Mouse (Mus musculus) urinary bladder, postnatal 36 days (tissue): ENCODE measurements around the gene Snx21.

Experiments used
- DNase-seq, 2 experiments: peaks; one replicate each; pipeline ENCODE4 v3.0.0; 2022; ENCODE audit warnings: low spot score in 2 of 2, mixed read lengths in 1 of 2

The Snx21 gene

GRCm38 (mm10) chr2:164770279-164770678, 15.3 kb upstream of the Snx21 start:
- no peak for DNase-seq

GRCm38 (mm10) chr2:164771123-164771522, 14.5 kb upstream of the Snx21 start:
- DNase-seq: no peak

DNA sequence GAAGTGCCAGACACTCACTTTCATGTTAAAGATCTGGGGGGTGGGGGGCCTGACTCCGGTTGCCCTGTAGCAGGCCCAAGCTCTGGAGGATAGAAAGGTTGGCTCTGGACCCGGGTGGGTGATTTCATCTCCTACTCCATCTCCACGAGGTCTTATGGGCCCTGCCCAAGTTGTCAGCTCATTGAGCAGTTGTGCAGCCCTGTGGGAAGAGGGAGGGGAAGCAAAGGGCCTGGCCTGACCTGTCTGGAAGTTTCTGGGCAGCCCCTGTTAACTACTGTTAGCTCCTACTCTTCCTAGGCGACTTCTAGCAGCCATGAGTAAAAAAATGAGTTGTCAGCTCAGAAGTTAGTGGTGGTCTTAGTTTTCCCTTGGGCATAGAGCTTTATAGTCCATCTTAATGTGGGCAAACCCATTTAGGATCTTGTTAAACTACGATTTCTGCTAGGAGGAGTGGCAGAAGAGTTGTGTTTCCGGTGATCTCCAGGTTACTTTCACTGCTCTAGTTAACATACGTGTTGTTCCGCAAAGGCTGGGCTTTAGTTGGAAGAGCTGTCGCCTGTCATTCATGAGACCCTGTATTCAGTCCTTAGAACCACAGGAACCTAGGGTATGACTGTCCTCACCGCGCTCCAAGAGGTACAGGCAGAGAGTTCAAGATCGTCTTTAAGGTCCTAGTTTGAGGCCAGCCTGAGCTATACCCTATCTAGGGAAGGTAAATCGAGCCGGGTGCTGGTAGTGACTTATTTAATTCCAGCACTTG, 12.2 kb upstream of the Snx21 start:
- DNase-seq: no peak

- DNase-seq: no peak
Measured at GRCm38 (mm10) chr2:164773989-164774364, 11.6 kb upstream of the Snx21 start.

DNA sequence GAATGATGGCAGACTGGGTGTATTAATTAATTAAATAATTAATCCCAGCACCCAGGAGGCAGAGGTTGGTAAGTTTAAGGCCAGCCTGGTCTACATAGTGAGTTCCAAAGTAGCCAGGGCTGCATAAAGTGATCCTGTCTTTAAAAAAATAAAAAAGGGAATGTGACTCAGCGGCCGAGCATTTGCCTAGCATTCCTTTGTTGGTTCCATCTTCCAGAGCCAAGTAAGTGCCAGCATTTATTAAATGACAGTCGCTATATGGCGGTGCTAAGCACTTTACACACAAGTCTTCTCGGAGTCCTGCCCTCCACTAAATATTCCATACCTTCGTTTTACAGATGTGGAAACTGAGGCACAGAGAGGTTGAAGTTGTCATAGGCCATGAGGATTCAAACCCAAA, 9.5 kb upstream of the Snx21 start:
- no peak for DNase-seq

- no peak for DNase-seq
Measured at GRCm38 (mm10) chr2:164776801-164777200, 8.8 kb upstream of the Snx21 start.

DNA sequence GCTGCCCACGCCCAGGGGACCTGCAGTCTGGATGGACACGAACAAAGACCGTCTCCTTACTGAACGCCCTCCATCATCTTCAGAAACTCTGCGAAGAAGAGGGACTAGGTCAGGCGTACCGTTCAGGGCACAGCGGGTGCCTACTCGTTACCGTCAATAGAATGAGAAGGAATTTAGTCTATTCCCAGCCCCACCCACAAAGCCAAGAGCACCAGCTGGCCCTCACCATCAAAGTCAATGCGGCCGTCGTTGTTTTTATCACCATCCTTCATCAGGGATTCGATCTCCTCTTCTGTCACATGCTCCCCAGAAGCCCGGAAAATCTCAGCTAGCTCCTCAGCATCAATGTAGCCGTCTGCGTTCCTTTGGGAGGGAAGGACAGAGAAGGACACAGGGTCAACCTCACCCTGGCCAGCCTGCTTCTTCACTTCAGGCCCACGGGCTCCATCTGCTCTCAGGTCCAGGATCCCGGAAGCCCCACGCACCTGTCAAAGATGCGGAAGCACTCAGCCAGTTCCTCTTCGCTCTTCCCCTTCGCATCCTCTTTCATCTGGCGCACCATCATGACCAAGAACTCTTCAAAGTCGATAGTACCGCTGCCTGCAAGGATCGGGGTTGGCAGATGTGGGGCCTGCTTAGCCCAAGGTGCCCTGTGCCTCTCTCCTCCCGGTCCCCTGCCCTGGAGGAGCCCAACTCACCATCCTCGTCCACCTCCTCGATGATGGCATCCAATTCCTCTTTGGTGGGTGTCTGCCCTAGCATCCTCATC, 8.2 kb upstream of the Snx21 start:
- DNase-seq: no peak

DNA sequence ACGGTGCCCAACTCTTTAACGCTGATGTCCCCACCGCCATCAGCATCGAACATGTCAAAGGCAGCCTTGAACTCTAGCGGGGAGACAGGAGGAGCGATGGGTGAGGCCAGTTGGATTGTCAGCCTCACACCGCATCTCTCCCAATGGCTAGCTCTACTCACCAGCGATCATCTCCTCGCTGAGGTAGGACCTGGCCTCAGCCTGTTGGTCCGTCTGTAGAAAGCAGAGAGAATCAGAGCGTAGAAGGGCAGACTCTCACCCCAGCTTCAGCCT, 7.7 kb upstream of the Snx21 start:
- DNase-seq: no peak

DNA sequence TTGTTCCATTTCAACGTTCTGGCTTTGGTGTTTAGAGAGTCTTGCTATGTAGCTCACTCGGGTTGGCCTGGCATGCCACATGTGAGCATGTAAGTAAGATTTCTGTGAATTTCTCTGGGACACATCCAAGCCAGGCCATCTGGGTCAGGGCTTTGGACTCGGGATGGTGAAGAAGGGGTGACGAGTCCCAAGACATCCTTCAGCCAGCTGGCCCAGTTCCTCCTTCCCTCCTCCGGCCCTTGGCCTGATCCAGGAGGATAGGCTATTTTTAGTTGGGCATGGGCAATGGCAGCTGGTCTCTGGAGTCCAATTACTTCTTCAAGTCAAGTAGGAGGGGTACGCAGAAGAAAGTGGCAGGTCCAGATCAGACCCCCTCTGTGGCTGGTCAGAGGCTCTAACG, 6.8 kb upstream of the Snx21 start:
- no peak for DNase-seq

- DNase-seq: no peak
Measured at GRCm38 (mm10) chr2:164779481-164780086, 6.0 kb upstream of the Snx21 start, which contains the start of gene Tnnc2. TSS of gene Tnnc2 (minus strand) at chr2:164779967.

DNA sequence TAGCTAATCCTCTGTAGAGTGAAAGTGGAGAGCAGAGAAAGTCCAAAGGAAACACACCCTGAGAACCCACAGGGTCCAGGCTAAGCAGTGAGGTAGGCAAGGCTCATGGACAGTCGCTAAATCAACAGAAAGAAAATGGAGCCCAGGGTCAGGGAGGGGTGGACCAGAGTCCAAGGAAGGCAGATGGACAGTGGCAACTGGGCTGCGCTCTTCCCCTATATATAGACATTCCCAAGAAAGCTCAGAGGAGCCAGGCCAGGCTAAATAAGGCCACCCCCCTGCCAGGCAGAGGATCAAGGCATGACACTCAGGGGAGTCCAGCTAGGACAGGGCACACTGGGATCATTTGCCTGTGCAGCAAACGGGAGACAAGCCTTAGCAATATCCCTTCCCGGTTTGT, 3.7 kb upstream of the Snx21 start:
- DNase-seq: no peak

DNA sequence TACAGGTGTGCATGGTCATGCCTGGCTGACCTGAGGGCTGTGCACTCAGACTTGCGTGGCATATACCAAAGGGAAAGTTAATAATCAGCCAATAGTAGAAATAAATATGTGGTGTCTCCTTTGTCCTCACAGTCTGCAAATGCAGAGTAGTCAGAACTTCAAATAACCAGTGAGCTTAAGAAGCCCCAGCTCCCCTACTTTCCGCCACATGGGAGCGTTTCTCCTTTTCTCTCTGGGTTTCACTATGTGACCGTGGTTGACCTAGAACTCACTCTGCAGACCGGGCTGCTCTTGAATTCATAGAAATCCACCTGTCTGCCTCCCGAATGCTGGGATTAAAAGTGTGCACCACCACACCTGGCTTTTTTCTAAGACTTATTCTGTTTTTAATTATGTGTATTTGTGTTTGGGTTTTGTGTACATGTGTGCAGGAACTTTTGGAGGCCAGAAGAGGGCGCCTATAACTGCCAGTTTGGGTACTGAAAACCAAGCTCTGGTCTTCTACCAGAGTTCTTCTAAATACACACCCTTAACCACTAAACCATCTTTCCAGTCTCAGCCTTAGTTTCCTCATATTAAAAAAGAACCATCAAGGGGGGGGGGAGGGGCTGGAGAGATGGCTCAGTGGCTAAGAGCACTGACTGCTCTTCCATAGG, 1.6 kb upstream of the Snx21 start:
- DNase-seq: no peak

DNA sequence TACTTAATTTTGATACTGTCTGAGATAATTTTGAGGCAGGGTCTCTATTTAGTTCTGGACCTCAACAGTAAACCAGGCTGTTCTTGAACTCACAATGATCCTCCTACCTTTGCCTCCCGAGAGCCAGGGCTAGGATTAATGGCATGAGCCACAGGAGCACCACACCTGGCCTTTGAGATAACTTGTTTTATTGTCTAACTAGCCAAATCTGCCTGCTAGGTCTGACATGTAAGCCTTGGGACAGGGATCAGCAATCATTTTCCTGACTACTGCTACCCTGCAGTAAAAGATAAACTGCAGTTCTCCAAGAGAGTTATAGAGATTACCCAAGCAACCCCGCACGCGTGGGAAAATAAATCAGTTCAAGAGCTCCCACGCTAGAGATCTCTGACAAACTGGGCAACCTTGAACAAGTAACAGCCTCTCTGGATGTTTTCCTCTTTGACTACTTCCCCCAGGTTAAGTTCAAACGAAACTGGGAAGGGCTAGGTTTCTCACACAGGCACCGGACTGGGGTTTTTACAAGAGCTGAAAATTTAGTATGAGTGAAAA, 678 bp upstream of the Snx21 start:
- DNase-seq: no peak

- no peak for DNase-seq
Measured at GRCm38 (mm10) chr2:164786388-164786885, 814 bp downstream of the Snx21 start.

GRCm38 (mm10) chr2:164787032-164787431, 1.4 kb downstream of the Snx21 start:
- DNase-seq: no peak

DNA sequence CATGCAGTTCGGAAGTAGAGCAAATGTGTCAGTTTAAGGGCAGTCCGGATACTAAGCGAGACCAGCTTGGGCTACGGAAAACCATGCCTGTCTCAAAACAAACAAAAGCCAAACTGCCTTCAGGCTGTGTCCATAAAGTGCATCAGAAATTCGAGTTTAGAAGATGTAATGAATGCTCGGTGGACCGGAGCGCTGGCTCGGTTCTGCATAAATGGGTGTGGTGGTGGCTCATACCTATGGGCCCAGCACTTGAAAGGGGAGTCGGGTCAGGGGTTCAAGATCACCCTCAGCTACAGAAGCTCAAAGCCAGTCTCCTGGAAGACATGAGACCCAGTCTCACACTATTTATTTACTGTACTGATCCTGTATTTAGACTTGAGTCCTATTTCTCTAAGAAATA, 2.2 kb downstream of the Snx21 start:
- no peak for DNase-seq

- no peak for DNase-seq
Measured at GRCm38 (mm10) chr2:164788411-164788810, 2.8 kb downstream of the Snx21 start.

- peak in 1 of 2 experiments; percentile 49 for DNase-seq
Measured at GRCm38 (mm10) chr2:164790451-164790850, 4.8 kb downstream of the Snx21 start.

DNA sequence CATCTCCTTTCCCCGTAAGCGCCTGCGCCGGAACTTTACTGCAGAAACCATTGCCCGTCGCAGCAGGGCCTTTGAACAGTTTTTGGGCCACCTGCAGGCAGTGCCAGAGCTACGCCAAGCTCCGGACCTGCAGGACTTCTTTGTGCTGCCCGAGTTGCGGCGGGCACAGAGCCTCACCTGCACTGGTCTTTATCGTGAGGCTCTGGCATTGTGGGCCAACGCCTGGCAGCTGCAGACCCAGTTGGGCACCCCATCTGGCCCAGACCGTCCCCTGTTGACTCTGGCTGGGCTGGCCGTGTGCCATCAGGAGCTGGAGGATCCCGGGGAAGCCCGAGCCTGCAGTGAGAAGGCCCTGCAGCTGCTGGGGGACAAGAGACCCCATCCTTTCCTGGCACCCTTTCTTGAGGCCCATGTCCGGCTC, 6.2 kb downstream of the Snx21 start:
- DNase-seq: no peak

DNA sequence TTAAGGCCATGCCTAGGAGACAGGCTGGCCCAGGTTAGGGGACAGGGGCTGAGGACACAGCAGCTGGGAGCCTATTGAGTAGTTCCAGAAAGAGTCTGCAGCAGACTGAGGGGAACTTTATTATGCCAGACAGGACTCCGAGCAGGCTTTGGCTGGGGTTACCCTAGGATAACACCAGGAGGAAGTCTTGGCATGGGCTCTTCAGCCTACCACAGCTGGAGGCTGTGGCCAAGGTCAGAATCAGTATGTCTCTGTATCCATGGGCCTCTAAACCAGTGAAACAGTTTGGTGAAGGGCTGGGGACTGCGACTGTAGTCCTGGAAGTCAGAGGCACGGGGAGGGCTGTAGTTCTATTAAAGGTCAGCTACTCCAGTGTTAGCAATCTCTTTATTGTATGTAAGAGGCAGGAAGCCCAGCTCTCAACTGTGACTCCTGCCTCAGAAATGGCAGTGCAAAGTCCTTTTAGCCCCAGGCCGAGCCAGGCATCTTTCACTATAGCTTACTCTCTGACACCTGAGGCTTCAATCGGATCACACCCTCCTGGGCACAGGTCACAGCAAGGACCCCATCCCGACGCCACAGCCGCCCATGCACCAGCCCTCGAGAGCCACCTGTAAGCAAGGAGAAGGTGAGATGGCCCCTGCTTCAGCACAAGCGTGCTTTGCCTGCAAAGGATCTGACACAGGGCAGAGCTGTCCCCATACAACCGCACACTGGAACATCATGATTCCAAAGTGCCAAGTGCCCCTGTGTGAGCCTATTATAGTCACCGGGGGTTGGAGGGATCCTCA, 7.0 kb downstream of the Snx21 start:
- no peak for DNase-seq

GRCm38 (mm10) chr2:164793236-164793635, 7.6 kb downstream of the Snx21 start:
- DNase-seq: no peak
